Mouse (Mus musculus) cerebellum, adult 9-10 months (tissue): Measurements from ENCODE around the gene Arsk.

Source experiments
- DNase-seq: peaks from one replicate; pipeline ENCODE4 v3.0.0; 2022

Gene Arsk

DNA sequence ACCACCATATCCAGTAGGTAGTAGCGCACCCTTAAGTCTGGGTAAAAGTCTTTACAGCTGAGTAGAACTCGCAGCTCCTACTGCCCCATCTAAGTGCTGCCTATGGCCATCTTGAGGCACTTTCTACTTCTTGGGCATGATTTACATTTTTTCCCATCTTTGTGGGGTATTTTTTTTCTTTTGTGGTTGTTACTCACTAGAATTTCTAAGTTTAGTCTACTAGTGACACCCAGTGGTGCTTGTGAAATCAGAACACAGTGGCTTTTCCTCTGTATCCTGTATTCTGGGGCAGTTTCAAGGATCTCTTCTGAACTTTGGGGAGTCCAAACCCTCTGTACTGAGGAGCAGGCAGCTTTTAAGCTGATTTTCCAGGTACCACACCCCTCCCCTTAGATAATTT is 76.7 kb downstream of the Arsk start:
- DNase-seq: no peak

DNA sequence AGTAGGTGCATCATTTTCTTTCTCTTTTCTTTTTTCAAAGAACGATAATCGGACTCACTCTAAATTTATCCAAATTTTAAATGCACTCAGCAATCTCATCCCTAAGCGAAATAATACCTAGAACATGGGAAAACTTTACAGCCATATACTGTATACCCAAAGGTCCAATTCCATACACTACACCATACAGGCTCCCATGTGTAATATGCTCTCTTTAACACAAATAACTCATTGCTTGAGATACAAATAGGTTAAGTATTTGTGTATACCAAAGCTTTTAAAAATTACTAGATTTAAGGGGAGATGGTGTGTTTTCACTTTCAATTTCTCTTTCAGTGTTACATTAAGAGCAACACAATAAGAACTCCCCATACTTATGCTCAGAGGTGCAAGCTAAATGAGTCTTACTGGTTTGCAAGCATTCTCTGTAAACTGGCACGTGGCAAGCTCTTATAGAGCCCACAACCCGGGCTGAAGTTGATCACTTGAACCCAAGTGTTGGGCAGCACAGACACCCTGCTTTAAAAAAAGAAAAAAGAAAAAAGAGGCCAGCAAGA is 79.5 kb downstream of the Arsk start:
- DNase-seq: no peak

DNA sequence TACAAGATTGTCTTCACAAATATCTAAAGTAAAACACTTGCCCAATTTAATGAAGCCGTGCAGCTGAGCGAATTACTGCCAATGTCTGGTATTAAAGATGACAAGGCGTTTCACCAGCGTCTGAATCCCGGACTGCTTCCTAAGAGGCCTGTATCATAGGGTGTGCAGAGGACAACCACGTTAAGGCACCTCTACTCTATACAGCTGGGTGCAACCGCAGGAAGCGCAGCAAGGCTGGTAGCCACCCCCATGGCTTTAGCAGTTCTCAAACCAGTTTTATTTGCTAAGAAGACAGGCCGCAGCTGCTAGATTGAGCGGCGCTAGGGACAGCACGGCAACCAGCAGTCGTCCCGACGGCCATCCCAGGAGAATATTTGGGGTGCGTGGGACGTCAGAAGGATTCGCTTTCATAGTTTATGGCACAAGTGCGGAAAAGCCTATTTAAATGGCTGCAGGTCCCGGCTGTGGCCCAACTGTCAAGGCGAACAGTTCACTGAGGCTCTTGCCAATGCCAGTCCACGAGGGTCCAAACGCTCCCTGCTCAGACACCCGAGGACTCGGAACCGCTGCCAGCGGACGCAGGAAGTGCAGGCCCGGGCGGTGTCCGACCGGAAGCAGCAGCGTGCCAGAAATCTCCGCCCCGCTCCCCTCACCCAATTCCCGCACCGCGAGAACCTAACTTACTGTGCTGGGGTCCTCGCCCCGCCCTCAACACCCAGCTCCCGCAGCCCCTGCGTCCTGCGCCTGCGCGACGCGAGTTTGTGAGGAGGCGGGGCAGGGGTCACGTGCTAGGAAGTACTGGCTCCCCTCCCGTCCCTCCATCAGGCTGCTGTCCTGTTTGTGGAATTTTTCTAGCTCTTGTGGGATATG is 80.3 kb downstream of the Arsk start, which contains the start of gene Rfesd:
TSS of gene Rfesd (minus strand) at position 746 of the 870 bp plus-strand sequence.
- peak; percentile 96 for DNase-seq

DNA sequence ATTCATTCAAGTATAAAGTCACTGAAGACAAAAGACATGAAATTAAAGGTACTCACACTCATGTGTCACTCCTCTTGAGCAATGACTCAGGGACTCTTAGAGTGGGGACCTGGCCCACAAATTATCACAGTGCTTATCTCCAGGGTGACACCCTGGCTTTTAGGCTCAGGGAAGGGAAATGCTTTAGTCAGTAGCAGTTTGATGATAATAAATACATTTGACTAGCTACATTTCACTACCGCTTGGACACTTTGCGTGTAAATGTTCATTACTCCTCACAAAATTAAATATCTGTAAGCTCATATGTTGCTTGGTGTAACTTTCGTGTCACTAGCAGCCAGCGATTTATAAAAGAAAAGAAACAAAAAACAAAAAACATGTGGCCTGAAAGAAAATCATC is 81.0 kb downstream of the Arsk start:
- no peak for DNase-seq

DNA sequence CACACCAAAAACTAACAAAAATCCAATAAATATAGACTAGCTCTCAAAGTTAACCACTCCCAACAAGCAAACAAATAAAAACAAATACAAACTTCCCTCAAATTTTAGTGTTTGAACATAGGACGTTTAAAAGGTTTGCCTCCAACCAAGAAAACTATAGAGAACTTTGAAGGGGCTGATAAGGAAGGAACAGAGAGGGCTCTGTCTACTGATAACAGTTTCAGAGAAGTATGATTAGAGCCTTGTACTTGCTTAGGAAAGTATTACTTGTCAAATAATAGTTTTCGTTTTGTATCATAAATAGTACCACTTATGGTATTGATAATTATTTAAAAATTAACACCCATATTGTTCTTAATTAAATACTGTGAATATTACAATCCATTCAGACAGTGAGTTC is 83.9 kb downstream of the Arsk start:
- no peak for DNase-seq
